Mouse (Mus musculus) hindbrain, embryonic 13.5 days (tissue): ENCODE measurements around the gene Usp18. TPM values are rescaled to one million over a fixed set of nuclear protein-coding genes. Genes with fewer than 3 reads are reported as not detected.

Source experiments
- ATAC-seq: fragments of 200-750 bp; cut with Nextera tagmentation; 2 replicates; pipeline ENCODE4 v1.8.0; 2017; ENCODE audit warnings: moderate TSS enrichment; ENCODE audit not compliant: low FRiP score
- H3K27ac ChIP-seq: fragments of 300-500 bp; sonication (generic); 2 replicates; pipeline ENCODE4 v1.5.1; 2015; ENCODE audit warnings: inconsistent platforms, mild to moderate bottlenecking, moderate library complexity
- H3K27me3 ChIP-seq: fragments of 300-500 bp; sonication (generic); 2 replicates; pipeline ENCODE4 v1.6.1; 2015; ENCODE audit warnings: mild to moderate bottlenecking, inconsistent platforms
- H3K36me3 ChIP-seq: fragments of 300-500 bp; sonication (generic); 2 replicates; pipeline ENCODE4 v1.6.1; 2015; ENCODE audit warnings: mild to moderate bottlenecking, inconsistent platforms
- H3K4me1 ChIP-seq: fragments of 300-500 bp; sonication (generic); replicated peaks from 2 replicates; pipeline ENCODE4 v1.6.1; 2015; ENCODE audit warnings: inconsistent platforms
- H3K4me2 ChIP-seq: fragments of 300-500 bp; sonication (generic); 2 replicates; pipeline ENCODE4 v1.6.1; 2015; ENCODE audit warnings: inconsistent platforms, mild to moderate bottlenecking, moderate library complexity
- H3K4me3 ChIP-seq: fragments of 300-500 bp; sonication (generic); 2 replicates; pipeline ENCODE4 v1.5.1; 2015; ENCODE audit warnings: mild to moderate bottlenecking, inconsistent platforms
- H3K9ac ChIP-seq: fragments of 300-500 bp; sonication (generic); 2 replicates; pipeline ENCODE4 v1.6.1; 2015; ENCODE audit warnings: mild to moderate bottlenecking, inconsistent platforms
- H3K9me3 ChIP-seq: fragments of 300-500 bp; sonication (generic); 2 replicates; pipeline ENCODE4 v1.6.1; 2016; ENCODE audit warnings: inconsistent platforms
- WGBS: fragments of 180-500 bp; shearing (Covaris S2); methylation state at CpG from one replicate; pipeline ENCODE4 v1.1.7; 2015; 5-methylcytosine and 5-hydroxymethylcytosine counted together
- polyA plus RNA-seq: library from polyadenylated mRNA; unstranded; fragments of >200 nt; fragmentation: Nextera tagmentation; extraction: Ambion mirVana; gene quantifications from 2 replicates; pipeline ENCODE4 v1.2.1, GENCODE M21; 2015

The Usp18 gene
- polyA plus RNA-seq, result 0.96 and 1.0 TPM in 2 replicates

GRCm38 (mm10) chr6:121245127-121246036, at the start of gene Usp18:
TSS of gene Usp18 (plus strand) at chr6:121245906.
- peak; percentile 91 for ATAC-seq
- no peaks in the 10 kb centered on the region for H3K9me3 ChIP-seq
- peaks cover 26% of the 10 kb centered on the region for H3K27me3 ChIP-seq
- peak within 1 kb of the TSS; percentile 72 for H3K9ac ChIP-seq
- 10% methylated on average over 35 of the region's 35 CpGs for WGBS
- H3K27ac ChIP-seq, result no peak within 1 kb of the TSS
- H3K4me2 ChIP-seq, result peak within 1 kb of the TSS; percentile 78
- H3K36me3 ChIP-seq, result no peaks in the 10 kb centered on the region
- H3K4me3 ChIP-seq, result peak within 1 kb of the TSS; percentile 52
- peaks cover 10% of the 10 kb centered on the region for H3K4me1 ChIP-seq

- no peak overlapping the region for H3K27ac ChIP-seq
- no peaks in the 10 kb centered on the region for H3K27me3 ChIP-seq
- no peak overlapping the region for H3K4me2 ChIP-seq
- no peak for ATAC-seq
- no peaks in the 10 kb centered on the region for H3K4me1 ChIP-seq
- no peak overlapping the region for H3K4me3 ChIP-seq
- peaks cover 44% of the 10 kb centered on the region for H3K36me3 ChIP-seq
- no peaks in the 10 kb centered on the region for H3K9me3 ChIP-seq
- 70% methylated on average over 9 of the region's 9 CpGs for WGBS
- H3K9ac ChIP-seq, result no peak overlapping the region
Observed at GRCm38 (mm10) chr6:121197807-121198365, 47.8 kb upstream of the Usp18 start.

GRCm38 (mm10) chr6:121200458-121200857, 45.2 kb upstream of the Usp18 start:
- H3K4me2 ChIP-seq, result no peak overlapping the region
- peaks cover 23% of the 10 kb centered on the region for H3K36me3 ChIP-seq
- WGBS, result 90% methylated on average over 4 of the region's 4 CpGs

GRCm38 (mm10) chr6:121202026-121202425, 43.7 kb upstream of the Usp18 start:
- Histone ChIP-seq H3K4me2 (no peak overlapping the region), H3K27me3 (no peaks in the 10 kb centered on the region), H3K4me1 (no peaks in the 10 kb centered on the region), H3K4me3 (no peak overlapping the region), H3K9me3 (no peaks in the 10 kb centered on the region), H3K36me3 (peaks cover 8% of the 10 kb centered on the region), H3K27ac (no peak overlapping the region), H3K9ac (no peak overlapping the region)
- 73% methylated on average over 5 of the region's 5 CpGs for WGBS
- no peak for ATAC-seq

More at GRCm38 (mm10) chr6:121200458-121200857, 45.2 kb upstream of the Usp18 start:
- H3K4me3 ChIP-seq, result no peak overlapping the region
- no peak for ATAC-seq
- H3K27ac ChIP-seq, result no peak overlapping the region
- H3K9ac ChIP-seq, result no peak overlapping the region
- H3K27me3 ChIP-seq, result no peaks in the 10 kb centered on the region
- no peaks in the 10 kb centered on the region for H3K9me3 ChIP-seq
- H3K4me1 ChIP-seq, result no peaks in the 10 kb centered on the region

GRCm38 (mm10) chr6:121206481-121206880, 39.2 kb upstream of the Usp18 start:
- no peaks in the 10 kb centered on the region for H3K9me3 ChIP-seq
- no peak overlapping the region for H3K9ac ChIP-seq
- no peak overlapping the region for H3K4me2 ChIP-seq
- peaks cover 7% of the 10 kb centered on the region for H3K36me3 ChIP-seq
- H3K4me1 ChIP-seq, result peaks cover 14% of the 10 kb centered on the region
- H3K4me3 ChIP-seq, result no peak overlapping the region
- 93% methylated on average over 5 of the region's 5 CpGs for WGBS
- no peak overlapping the region for H3K27ac ChIP-seq
- ATAC-seq, result no peak
- H3K27me3 ChIP-seq, result peaks cover 25% of the 10 kb centered on the region

- H3K4me3 ChIP-seq, result no peak overlapping the region
Observed at GRCm38 (mm10) chr6:121209584-121209983, 36.1 kb upstream of the Usp18 start.

GRCm38 (mm10) chr6:121210149-121210925, 35.4 kb upstream of the Usp18 start, which contains the start of gene Tuba8:
TSS of gene Tuba8 (plus strand) at chr6:121210696.
- Histone ChIP-seq H3K4me2 (peak within 1 kb of the TSS; percentile 94), H3K4me3 (peak within 1 kb of the TSS; percentile 45), H3K9me3 (no peaks in the 10 kb centered on the region), H3K27me3 (peaks cover 38% of the 10 kb centered on the region), H3K27ac (no peak within 1 kb of the TSS), H3K36me3 (no peaks in the 10 kb centered on the region), H3K4me1 (peaks cover 20% of the 10 kb centered on the region), H3K9ac (peak within 1 kb of the TSS; percentile 72)
- peak; percentile 78 for ATAC-seq
- WGBS, result 6% methylated on average over 30 of the region's 30 CpGs

More at GRCm38 (mm10) chr6:121209584-121209983, 36.1 kb upstream of the Usp18 start:
- Histone ChIP-seq H3K4me2 (no peak overlapping the region), H3K27me3 (peaks cover 38% of the 10 kb centered on the region), H3K27ac (no peak overlapping the region), H3K9ac (no peak overlapping the region), H3K36me3 (no peaks in the 10 kb centered on the region), H3K9me3 (no peaks in the 10 kb centered on the region), H3K4me1 (peaks cover 20% of the 10 kb centered on the region)
- 80% methylated on average over 2 of the region's 2 CpGs for WGBS
- ATAC-seq, result no peak

- H3K4me1 ChIP-seq, result peaks cover 20% of the 10 kb centered on the region
- H3K4me2 ChIP-seq, result peak overlapping the region; percentile 94
- 2% methylated on average over 12 of the region's 12 CpGs for WGBS
- H3K27me3 ChIP-seq, result peaks cover 38% of the 10 kb centered on the region
- no peaks in the 10 kb centered on the region for H3K9me3 ChIP-seq
- ATAC-seq, result peak; percentile 44
- H3K27ac ChIP-seq, result no peak overlapping the region
- H3K9ac ChIP-seq, result peak overlapping the region; percentile 72
- no peaks in the 10 kb centered on the region for H3K36me3 ChIP-seq
- peak overlapping the region; percentile 45 for H3K4me3 ChIP-seq
Observed at GRCm38 (mm10) chr6:121210926-121211289, 34.8 kb upstream of the Usp18 start.

GRCm38 (mm10) chr6:121211743-121212142, 34.0 kb upstream of the Usp18 start:
- peaks cover 38% of the 10 kb centered on the region for H3K27me3 ChIP-seq
- ATAC-seq, result no peak
- H3K9ac ChIP-seq, result peak overlapping the region; percentile 72; the same call in 1 of the 2 replicates
- no peaks in the 10 kb centered on the region for H3K9me3 ChIP-seq
- H3K4me1 ChIP-seq, result peaks cover 20% of the 10 kb centered on the region
- H3K4me2 ChIP-seq, result peak overlapping the region; percentile 94
- no peak overlapping the region for H3K27ac ChIP-seq
- no peaks in the 10 kb centered on the region for H3K36me3 ChIP-seq
- WGBS, result 3% methylated on average over 4 of the region's 5 CpGs
- H3K4me3 ChIP-seq, result peak overlapping the region; percentile 45; the same call in 1 of the 2 replicates

GRCm38 (mm10) chr6:121212988-121213387, 32.7 kb upstream of the Usp18 start:
- 84% methylated on average over 4 of the region's 4 CpGs for WGBS
- peaks cover 20% of the 10 kb centered on the region for H3K4me1 ChIP-seq
- H3K27me3 ChIP-seq, result peaks cover 38% of the 10 kb centered on the region
- no peak for ATAC-seq
- no peak overlapping the region for H3K4me2 ChIP-seq
- no peak overlapping the region for H3K4me3 ChIP-seq
- no peak overlapping the region for H3K9ac ChIP-seq
- H3K36me3 ChIP-seq, result no peaks in the 10 kb centered on the region
- H3K27ac ChIP-seq, result no peak overlapping the region
- no peaks in the 10 kb centered on the region for H3K9me3 ChIP-seq

- 92% methylated on average over 5 of the region's 5 CpGs for WGBS
- Histone ChIP-seq H3K9ac (no peak overlapping the region), H3K9me3 (no peaks in the 10 kb centered on the region), H3K27ac (no peak overlapping the region), H3K27me3 (peaks cover 36% of the 10 kb centered on the region), H3K4me1 (peaks cover 20% of the 10 kb centered on the region), H3K4me3 (no peak overlapping the region), H3K4me2 (no peak overlapping the region), H3K36me3 (no peaks in the 10 kb centered on the region)
- ATAC-seq, result no peak
Observed at GRCm38 (mm10) chr6:121214221-121214620, 31.5 kb upstream of the Usp18 start.
